Mouse (Mus musculus): ENCODE measurements at regions not wholly inside any gene's neighbourhood (a gene's known extent, or its start where the extent isn't known, plus 50 kb on each side); places are given as distances from the start of the nearest gene placed in this dataset.

DNA sequence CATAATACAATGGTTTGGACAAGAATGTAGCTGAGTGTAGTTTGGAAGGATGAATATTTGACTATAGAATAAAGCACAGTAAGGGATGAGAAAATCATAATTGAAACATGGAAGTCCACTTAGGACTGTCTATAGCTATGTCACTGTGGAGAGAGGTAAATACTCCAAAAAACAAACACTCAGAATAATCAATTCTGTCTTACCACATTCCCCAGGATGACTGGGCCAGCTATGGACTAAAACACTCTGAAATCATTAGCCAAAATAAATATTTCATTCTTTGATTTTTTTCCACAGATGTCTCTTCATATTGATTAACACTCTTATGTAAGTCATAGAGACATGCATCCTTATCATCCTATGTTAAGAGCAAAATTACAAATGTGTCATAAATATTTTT, 274.1 kb upstream of the Klf6 start:
- TF ChIP-seq CTCF (IDR thresholded peaks at IDR 0.05; ENCODE audit: low read depth, low read length), result no peak
- no peak for TF ChIP-seq POLR2A (IDR thresholded peaks at IDR 0.05; ENCODE audit: borderline replicate concordance, low read depth, low read length)

Data from bone marrow macrophage, adult 2 months (primary cell).